Mouse (Mus musculus): ENCODE data around the gene Suclg1. TPM values are rescaled to one million over a fixed set of nuclear protein-coding genes. Genes with fewer than 3 reads are reported as not detected.

Suclg1 gene
- total and polyA plus RNA-seq, 3 experiments = 114 to 169 (median 116) TPM

DNA sequence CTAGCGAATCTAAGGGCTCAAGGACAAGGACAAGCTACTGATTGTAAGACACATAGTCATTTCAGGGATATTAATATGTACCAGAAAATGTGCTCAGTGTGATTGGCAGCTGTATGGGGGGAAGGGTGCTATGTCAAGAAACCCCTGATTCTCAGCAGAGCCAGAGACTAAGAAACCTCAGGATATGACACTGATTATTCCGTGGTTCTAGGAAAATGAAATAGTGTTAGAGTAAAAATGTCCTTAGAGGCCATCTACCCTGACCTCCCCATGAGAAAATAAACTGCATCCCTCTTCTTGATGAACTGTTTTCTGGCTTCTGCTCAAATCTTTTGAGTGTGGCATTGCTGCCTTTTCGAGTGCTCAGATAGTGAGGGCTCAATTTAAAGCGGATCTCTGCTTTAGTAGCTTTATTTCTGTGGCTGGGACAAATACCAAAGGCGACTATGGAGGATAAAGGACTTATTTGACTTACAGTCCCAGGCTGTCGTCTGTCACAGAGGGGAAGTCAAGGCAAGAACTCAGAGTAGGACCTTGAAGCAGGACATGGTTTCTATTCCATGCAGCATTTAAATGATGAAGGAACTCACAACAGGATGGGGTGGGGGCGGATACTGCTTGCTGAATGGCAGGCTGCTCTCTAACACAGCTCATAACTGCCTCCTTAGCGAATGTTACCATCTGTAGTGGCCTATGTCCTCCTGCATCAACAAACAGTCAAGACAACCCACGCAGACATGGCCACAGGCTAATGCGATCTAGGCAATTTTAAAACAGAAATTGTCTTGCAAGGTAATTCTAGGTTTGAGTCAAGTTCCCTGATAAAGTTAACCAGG lies 60.7 kb downstream of the Suclg1 start:
- H3K79me2 ChIP-seq (replicated peaks; ENCODE audit: control insufficient read depth, extremely low read depth, insufficient read depth, poor library complexity, severe bottlenecking) = no peaks in the 10 kb centered on the region
- no peaks in the 10 kb centered on the region for H3K4me1 ChIP-seq (ENCODE audit: control insufficient read depth in 1 of 2, insufficient read depth in 2 of 2)
- H3K4me3 ChIP-seq (replicated peaks in 1 of 3; ENCODE audit: low read depth in 2 of 3, low read length in 2 of 3, poor library complexity in 1 of 3) = no peak overlapping the region
- peaks cover 11% of the 10 kb centered on the region for H3K27me3 ChIP-seq (replicated peaks)
- in situ Hi-C loops (cut with MboI; ENCODE audit: low pct_ligation_motif_present, low pct_unique_long_range_greater_than_20kb, low sequenced_read_pairs) = no loop called here
- DNase-seq (ENCODE audit: extremely low read depth) = no peak
- no peak for TF ChIP-seq MAZ (IDR thresholded peaks at IDR 0.05; ENCODE audit: low read depth, low read length)
- TF ChIP-seq ZC3H11A (IDR thresholded peaks at IDR 0.05; ENCODE audit: low read depth, low read length) = no peak
- no peak for TF ChIP-seq MAFK (IDR thresholded peaks at IDR 0.05; ENCODE audit: insufficient replicate concordance, low read length)
- no peak for TF ChIP-seq ELF1 (IDR thresholded peaks at IDR 0.05; ENCODE audit: low read depth, low read length)
- TF ChIP-seq ZNF384 (IDR thresholded peaks at IDR 0.05; ENCODE audit: low read depth, low read length) = no peak
- TF ChIP-seq UBTF (IDR thresholded peaks at IDR 0.05; ENCODE audit: low read depth, low read length) = no peak
- no peak for TF ChIP-seq RAD21 (IDR thresholded peaks at IDR 0.05; ENCODE audit: low read depth, low read length)
- H3K9me3 ChIP-seq (replicated peaks; ENCODE audit: low read length) = no peaks in the 10 kb centered on the region
- H3K9ac ChIP-seq (ENCODE audit: insufficient read depth, low read depth) = no peak overlapping the region
- dilution Hi-C loops (cut with MboI; ENCODE audit: extremely low pct_ligation_motif_present, extremely low pct_unique_long_range_greater_than_20kb, low sequenced_read_pairs) = no loop called here
- H3K4me2 ChIP-seq (ENCODE audit: insufficient read depth, low read depth, poor library complexity, severe bottlenecking) = no peak overlapping the region
- H3K27ac ChIP-seq (ENCODE audit: insufficient read depth, low read depth) = no peak overlapping the region
- H3K36me3 ChIP-seq (replicated peaks in 1 of 2; ENCODE audit: control insufficient read depth in 1 of 2, insufficient read depth in 1 of 2, low read length in 1 of 2) = no peaks in the 10 kb centered on the region

DNA sequence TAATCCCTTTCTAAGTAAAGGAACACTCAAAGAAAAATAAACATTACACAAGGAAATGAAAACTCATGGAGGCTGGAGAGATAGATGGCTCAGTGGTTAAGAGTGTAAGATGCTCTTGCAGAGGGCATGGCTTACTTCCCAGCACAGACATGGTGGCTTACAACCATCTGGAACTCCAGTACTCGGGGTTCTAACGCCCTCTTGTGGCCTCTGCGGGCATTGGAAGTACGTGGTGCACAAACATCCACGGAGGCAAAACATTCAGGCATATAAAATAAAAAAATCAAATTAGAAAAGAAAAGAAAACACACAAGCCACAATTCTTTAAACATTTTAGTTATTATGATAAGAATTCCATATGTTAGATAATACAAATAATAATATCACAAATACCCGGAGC lies 63.2 kb downstream of the Suclg1 start:
- TF ChIP-seq MAX (IDR thresholded peaks at IDR 0.05; ENCODE audit: low read length) (no peak), JUND (conservative IDR thresholded peaks at IDR 0.05; ENCODE audit: low read depth, low read length) (no peak), EP300 (IDR thresholded peaks at IDR 0.05; ENCODE audit: low read length) (no peak), USF2 (conservative IDR thresholded peaks at IDR 0.05; ENCODE audit: low read depth, low read length) (no peak), CTCF (conservative IDR thresholded peaks at IDR 0.05 in 1 of 2, IDR thresholded peaks at IDR 0.05 in 1 of 2; ENCODE audit: low read depth in 2 of 2, low read length in 2 of 2) (peak in 1 of 2 experiments; percentile 23; a peak in 1 of 4 replicates)
- Histone ChIP-seq H3K27ac (ENCODE audit: insufficient read depth, low read depth) (no peak overlapping the region), H3K36me3 (replicated peaks in 1 of 2; ENCODE audit: control insufficient read depth in 1 of 2, insufficient read depth in 1 of 2, low read length in 1 of 2) (no peaks in the 10 kb centered on the region), H3K9ac (ENCODE audit: insufficient read depth, low read depth) (no peak overlapping the region), H3K4me2 (ENCODE audit: insufficient read depth, low read depth, poor library complexity, severe bottlenecking) (no peak overlapping the region), H3K4me3 (replicated peaks in 1 of 3; ENCODE audit: low read depth in 2 of 3, low read length in 2 of 3, poor library complexity in 1 of 3) (no peak overlapping the region), H3K27me3 (replicated peaks) (peaks cover 6% of the 10 kb centered on the region), H3K4me1 (ENCODE audit: control insufficient read depth in 1 of 2, insufficient read depth in 2 of 2) (0 out of 4 replicates have a peak, but pooled peaks cover 0 to 4% of the 10 kb centered on the region in 2 experiments), H3K9me3 (replicated peaks; ENCODE audit: low read length) (no peaks in the 10 kb centered on the region), H3K79me2 (replicated peaks; ENCODE audit: control insufficient read depth, extremely low read depth, insufficient read depth, poor library complexity, severe bottlenecking) (no peaks in the 10 kb centered on the region)
- dilution Hi-C loops (cut with MboI; ENCODE audit: extremely low pct_ligation_motif_present, extremely low pct_unique_long_range_greater_than_20kb, low sequenced_read_pairs) (no loop called here), in situ Hi-C loops (cut with MboI; ENCODE audit: low pct_ligation_motif_present, low pct_unique_long_range_greater_than_20kb, low sequenced_read_pairs) (no loop called here)
- no peak for DNase-seq (ENCODE audit: extremely low read depth)

DNA sequence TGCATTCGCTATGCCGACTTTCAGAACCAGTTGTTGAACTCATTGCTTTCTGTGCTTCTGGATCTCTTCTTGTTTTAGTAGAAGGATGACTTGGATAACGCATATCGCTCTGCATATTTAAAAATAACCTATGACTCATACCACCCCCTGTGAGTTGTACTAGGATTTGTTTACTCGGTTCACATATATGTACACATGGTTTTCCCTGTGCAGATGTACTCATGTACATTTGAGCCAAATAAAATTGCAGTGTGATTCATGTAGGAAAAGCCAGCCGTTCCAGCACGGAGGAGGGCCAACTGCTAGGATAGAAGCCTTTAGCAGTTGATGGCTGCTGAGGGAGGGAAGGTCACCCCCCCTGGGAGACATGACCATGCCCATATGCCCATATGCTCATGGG lies 63.6 kb downstream of the Suclg1 start:
- Histone ChIP-seq H3K27ac (ENCODE audit: insufficient read depth, low read depth) (no peak overlapping the region), H3K9ac (ENCODE audit: insufficient read depth, low read depth) (no peak overlapping the region), H3K9me3 (replicated peaks; ENCODE audit: low read length) (no peaks in the 10 kb centered on the region), H3K4me3 (replicated peaks in 1 of 3; ENCODE audit: low read depth in 2 of 3, low read length in 2 of 3, poor library complexity in 1 of 3) (no peak overlapping the region), H3K4me2 (ENCODE audit: insufficient read depth, low read depth, poor library complexity, severe bottlenecking) (no peak overlapping the region), H3K79me2 (replicated peaks; ENCODE audit: control insufficient read depth, extremely low read depth, insufficient read depth, poor library complexity, severe bottlenecking) (no peaks in the 10 kb centered on the region), H3K4me1 (ENCODE audit: control insufficient read depth in 1 of 2, insufficient read depth in 2 of 2) (0 out of 4 replicates have a peak, but pooled peaks cover 0 to 4% of the 10 kb centered on the region in 2 experiments), H3K27me3 (replicated peaks) (peaks cover 6% of the 10 kb centered on the region), H3K36me3 (replicated peaks in 1 of 2; ENCODE audit: control insufficient read depth in 1 of 2, insufficient read depth in 1 of 2, low read length in 1 of 2) (no peaks in the 10 kb centered on the region)
- dilution Hi-C loops (cut with MboI; ENCODE audit: extremely low pct_ligation_motif_present, extremely low pct_unique_long_range_greater_than_20kb, low sequenced_read_pairs) (no loop called here), in situ Hi-C loops (cut with MboI; ENCODE audit: low pct_ligation_motif_present, low pct_unique_long_range_greater_than_20kb, low sequenced_read_pairs) (no loop called here)
- DNase-seq (ENCODE audit: extremely low read depth) = no peak
- TF ChIP-seq ETS1 (conservative IDR thresholded peaks at IDR 0.05; ENCODE audit: low read depth, low read length) (no peak), SIN3A (IDR thresholded peaks at IDR 0.05; ENCODE audit: low read length) (no peak), ZNF384 (IDR thresholded peaks at IDR 0.05; ENCODE audit: low read depth, low read length) (no peak), USF1 (IDR thresholded peaks at IDR 0.05; ENCODE audit: low read depth, low read length) (no peak), MYC (IDR thresholded peaks at IDR 0.05; ENCODE audit: low read depth, low read length) (no peak), EP300 (IDR thresholded peaks at IDR 0.05; ENCODE audit: low read length) (no peak), MAX (IDR thresholded peaks at IDR 0.05; ENCODE audit: low read length) (no peak), NELFE (IDR thresholded peaks at IDR 0.05; ENCODE audit: low read depth, low read length) (no peak), PAX5 (IDR thresholded peaks at IDR 0.05; ENCODE audit: low read length) (no peak), JUN (IDR thresholded peaks at IDR 0.05; ENCODE audit: insufficient read depth, low read depth, low read length) (no peak), E2F4 (IDR thresholded peaks at IDR 0.05; ENCODE audit: insufficient replicate concordance, low read depth, low read length) (no peak), SMC3 (IDR thresholded peaks at IDR 0.05; ENCODE audit: low read depth, low read length) (no peak), CHD2 (IDR thresholded peaks at IDR 0.05; ENCODE audit: low read length) (no peak), MEF2A (IDR thresholded peaks at IDR 0.05; ENCODE audit: borderline replicate concordance, low read depth, low read length) (no peak)

All from CH12.LX (cell line).